Mouse (Mus musculus): Measurements from ENCODE around the gene Mb.

DNA sequence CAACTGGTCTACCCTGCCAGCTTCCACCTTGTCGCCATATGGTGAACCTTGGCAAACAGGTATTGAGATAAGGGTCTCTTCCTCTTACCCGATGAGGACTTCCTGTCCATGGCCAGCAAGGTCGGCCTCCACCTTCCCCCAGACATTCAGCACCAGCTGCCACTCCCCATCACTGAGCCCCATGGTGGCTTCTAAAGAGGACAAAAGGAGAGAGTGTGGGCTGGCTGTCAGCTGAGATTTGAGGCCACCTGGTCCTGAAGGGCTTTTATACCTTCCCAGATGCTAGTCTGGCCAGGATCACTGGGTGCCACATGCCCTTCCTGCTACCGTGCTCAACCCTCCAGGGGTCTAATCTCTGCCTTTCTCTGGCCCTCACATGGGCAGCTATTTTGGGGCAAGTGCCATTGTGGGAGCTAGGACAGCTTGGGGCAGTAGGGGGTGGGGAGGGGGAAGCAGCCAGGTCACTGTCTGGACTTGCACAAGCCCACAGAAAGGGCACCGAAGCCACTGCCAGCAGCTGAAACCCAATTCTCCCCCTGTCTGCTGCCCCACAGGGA, 28.0 kb downstream of the Mb start:
- no peak for TF ChIP-seq EP300 (IDR thresholded peaks at IDR 0.05)
- TF ChIP-seq CTCF (IDR thresholded peaks at IDR 0.05) = no peak

Measured in lung, postnatal 0 days (tissue).